Mouse (Mus musculus): ENCODE data around the gene Cdc34. TPM values are rescaled to one million over a fixed set of nuclear protein-coding genes. Genes with fewer than 3 reads are reported as not detected.

Gene Cdc34
- polyA plus RNA-seq, 1 experiment from 2014 or later, result 80.5 TPM

- H3K27me3 ChIP-seq (ENCODE audit: control insufficient read depth, insufficient read depth, low read depth, low read length), result no peaks in the 10 kb centered on the region
- no peak overlapping the region for H3K4me3 ChIP-seq (ENCODE audit: low read depth, low read length)
- H3K4me1 ChIP-seq (ENCODE audit: control insufficient read depth, low read depth, low read length), result no peaks in the 10 kb centered on the region
- no peak overlapping the region for H3K9ac ChIP-seq (ENCODE audit: low read depth, low read length)
- H3K9me3 ChIP-seq (replicated peaks; ENCODE audit: control insufficient read depth, low read length), result no peaks in the 10 kb centered on the region
- no peaks in the 10 kb centered on the region; the same call in 1 of the 2 replicates for H3K36me3 ChIP-seq (ENCODE audit: control insufficient read depth, insufficient read depth)
- no peak overlapping the region for H3K4me2 ChIP-seq (ENCODE audit: low read depth, low read length)
- 69% methylated on average over 13 of the region's 13 CpGs for whole genome bisulfite sequencing (ENCODE audit: insufficient replicate concordance)
- ATAC-seq (ENCODE audit: low read depth), result no peak
- no peak overlapping the region for H3K27ac ChIP-seq (ENCODE audit: low read length)
These were observed 47.5 kb downstream of the Cdc34 start for GRCm38 (mm10) chr10:79729357-79729965.

- H3K9me3 ChIP-seq (replicated peaks; ENCODE audit: control insufficient read depth, low read length), result no peaks in the 10 kb centered on the region
- no peak for ATAC-seq (ENCODE audit: low read depth)
- no peak overlapping the region for H3K4me3 ChIP-seq (ENCODE audit: low read depth, low read length)
- WGBS (ENCODE audit: insufficient replicate concordance), result 81% methylated on average over 1 of the region's 1 CpGs
- H3K36me3 ChIP-seq (ENCODE audit: control insufficient read depth, insufficient read depth), result peaks cover 17% of the 10 kb centered on the region
- H3K27ac ChIP-seq (ENCODE audit: low read length), result no peak overlapping the region
- H3K4me2 ChIP-seq (ENCODE audit: low read depth, low read length), result no peak overlapping the region
- H3K4me1 ChIP-seq (ENCODE audit: control insufficient read depth, low read depth, low read length), result no peaks in the 10 kb centered on the region
- H3K27me3 ChIP-seq (ENCODE audit: control insufficient read depth, insufficient read depth, low read depth, low read length), result no peaks in the 10 kb centered on the region
- H3K9ac ChIP-seq (ENCODE audit: low read depth, low read length), result no peak overlapping the region
These were observed 50.5 kb downstream of the Cdc34 start for GRCm38 (mm10) chr10:79732500-79732899.

GRCm38 (mm10) chr10:79733847-79734246, 51.9 kb downstream of the Cdc34 start:
- no peak overlapping the region for H3K27ac ChIP-seq (ENCODE audit: low read length)
- H3K27me3 ChIP-seq (ENCODE audit: control insufficient read depth, insufficient read depth, low read depth, low read length), result no peaks in the 10 kb centered on the region
- no peak for ATAC-seq (ENCODE audit: low read depth)
- H3K36me3 ChIP-seq (ENCODE audit: control insufficient read depth, insufficient read depth), result peaks cover 26% of the 10 kb centered on the region
- no peak overlapping the region for H3K4me2 ChIP-seq (ENCODE audit: low read depth, low read length)
- no peak overlapping the region for H3K4me3 ChIP-seq (ENCODE audit: low read depth, low read length)
- H3K4me1 ChIP-seq (ENCODE audit: control insufficient read depth, low read depth, low read length), result no peaks in the 10 kb centered on the region
- 90% methylated on average over 15 of the region's 15 CpGs for WGBS (ENCODE audit: insufficient replicate concordance)
- H3K9me3 ChIP-seq (replicated peaks; ENCODE audit: control insufficient read depth, low read length), result no peaks in the 10 kb centered on the region
- no peak overlapping the region for H3K9ac ChIP-seq (ENCODE audit: low read depth, low read length)

- H3K9me3 ChIP-seq (replicated peaks; ENCODE audit: control insufficient read depth, low read length), result no peaks in the 10 kb centered on the region
- 62% methylated on average over 48 of the region's 52 CpGs for WGBS (ENCODE audit: insufficient replicate concordance)
- no peak overlapping the region for H3K4me3 ChIP-seq (ENCODE audit: low read depth, low read length)
- H3K9ac ChIP-seq (ENCODE audit: low read depth, low read length), result no peak overlapping the region
- no peaks in the 10 kb centered on the region for H3K4me1 ChIP-seq (ENCODE audit: control insufficient read depth, low read depth, low read length)
- no peaks in the 10 kb centered on the region for H3K27me3 ChIP-seq (ENCODE audit: control insufficient read depth, insufficient read depth, low read depth, low read length)
- H3K27ac ChIP-seq (ENCODE audit: low read length), result no peak overlapping the region
- peaks cover 41% of the 10 kb centered on the region for H3K36me3 ChIP-seq (ENCODE audit: control insufficient read depth, insufficient read depth)
- no peak overlapping the region for H3K4me2 ChIP-seq (ENCODE audit: low read depth, low read length)
- ATAC-seq (ENCODE audit: low read depth), result no peak
These were observed 53.4 kb downstream of the Cdc34 start for GRCm38 (mm10) chr10:79735361-79735760.

- Histone ChIP-seq H3K27ac (ENCODE audit: low read length) (no peak overlapping the region), H3K27me3 (ENCODE audit: control insufficient read depth, insufficient read depth, low read depth, low read length) (no peaks in the 10 kb centered on the region), H3K9me3 (replicated peaks; ENCODE audit: control insufficient read depth, low read length) (no peaks in the 10 kb centered on the region), H3K4me2 (ENCODE audit: low read depth, low read length) (no peak overlapping the region), H3K4me1 (ENCODE audit: control insufficient read depth, low read depth, low read length) (no peaks in the 10 kb centered on the region), H3K36me3 (ENCODE audit: control insufficient read depth, insufficient read depth) (peaks cover 48% of the 10 kb centered on the region), H3K9ac (ENCODE audit: low read depth, low read length) (no peak overlapping the region), H3K4me3 (ENCODE audit: low read depth, low read length) (no peak overlapping the region)
- ATAC-seq (ENCODE audit: low read depth), result no peak
- WGBS (ENCODE audit: insufficient replicate concordance), result 82% methylated on average over 14 of the region's 14 CpGs
These were observed 54.7 kb downstream of the Cdc34 start for GRCm38 (mm10) chr10:79736706-79737105.

Other genes with a start within 250 kb of the Cdc34 start
- not detected in 2 replicates for gene Vmn2r83, start 213.5 kb upstream of the Cdc34 start, polyA plus RNA-seq (2015; fragmentation: Nextera tagmentation; extraction: Ambion mirVana)
- 24.2 and 26.0 TPM in 2 replicates for gene Plpp2, start 148.4 kb upstream of the Cdc34 start, polyA plus RNA-seq (2015; fragmentation: Nextera tagmentation; extraction: Ambion mirVana)
- gene Mier2, start 127.0 kb upstream of the Cdc34 start, polyA plus RNA-seq (2015; fragmentation: Nextera tagmentation; extraction: Ambion mirVana), result 10.6 and 11.6 TPM in 2 replicates
- not detected in 2 replicates for gene Theg, start 94.9 kb upstream of the Cdc34 start, polyA plus RNA-seq (2015; fragmentation: Nextera tagmentation; extraction: Ambion mirVana)
- not detected in 2 replicates for gene C2cd4c, start 68.2 kb upstream of the Cdc34 start, polyA plus RNA-seq (2015; fragmentation: Nextera tagmentation; extraction: Ambion mirVana)
- 0.06 and 0.08 TPM in 2 replicates for gene Shc2, start 44.3 kb upstream of the Cdc34 start, polyA plus RNA-seq (2015; fragmentation: Nextera tagmentation; extraction: Ambion mirVana)
- not detected in 2 replicates for gene Odf3l2, start 36.5 kb upstream of the Cdc34 start, polyA plus RNA-seq (2015; fragmentation: Nextera tagmentation; extraction: Ambion mirVana)
- gene Madcam1, start 17.6 kb upstream of the Cdc34 start, polyA plus RNA-seq (2015; fragmentation: Nextera tagmentation; extraction: Ambion mirVana), result 0.16 and 0.24 TPM in 2 replicates
- gene Tpgs1, start 12.8 kb upstream of the Cdc34 start, polyA plus RNA-seq (2015; fragmentation: Nextera tagmentation; extraction: Ambion mirVana), result 19.3 and 19.4 TPM in 2 replicates
- gene Gzmm, start 6.8 kb downstream of the Cdc34 start, polyA plus RNA-seq (2015; fragmentation: Nextera tagmentation; extraction: Ambion mirVana), result 0.15 and 0.22 TPM in 2 replicates
- 924 and 947 TPM in 2 replicates for gene Bsg, start 22.3 kb downstream of the Cdc34 start, polyA plus RNA-seq (2015; fragmentation: Nextera tagmentation; extraction: Ambion mirVana)
- not detected in 2 replicates for gene Hcn2, start 34.4 kb downstream of the Cdc34 start, polyA plus RNA-seq (2015; fragmentation: Nextera tagmentation; extraction: Ambion mirVana)
- 13.4 and 14.4 TPM in 2 replicates for gene Polrmt, start 64.4 kb downstream of the Cdc34 start, polyA plus RNA-seq (2015; fragmentation: Nextera tagmentation; extraction: Ambion mirVana)
- not detected in 2 replicates for gene Fgf22, start 72.9 kb downstream of the Cdc34 start, polyA plus RNA-seq (2015; fragmentation: Nextera tagmentation; extraction: Ambion mirVana)
- 17.4 and 26.2 TPM in 2 replicates for gene Rnf126, start 84.8 kb downstream of the Cdc34 start, polyA plus RNA-seq (2015; fragmentation: Nextera tagmentation; extraction: Ambion mirVana)
- gene Fstl3, start 95.1 kb downstream of the Cdc34 start, polyA plus RNA-seq (2015; fragmentation: Nextera tagmentation; extraction: Ambion mirVana), result 1.0 TPM in 2 replicates
- gene Prss57, start 108.8 kb downstream of the Cdc34 start, polyA plus RNA-seq (2015; fragmentation: Nextera tagmentation; extraction: Ambion mirVana), result 6.3 and 7.1 TPM in 2 replicates
- gene Palm, start 111.4 kb downstream of the Cdc34 start, polyA plus RNA-seq (2015; fragmentation: Nextera tagmentation; extraction: Ambion mirVana), result 7.9 and 8.0 TPM in 2 replicates
- gene Misp, start 138.8 kb downstream of the Cdc34 start, polyA plus RNA-seq (2015; fragmentation: Nextera tagmentation; extraction: Ambion mirVana), result 0.43 and 1.4 TPM in 2 replicates
- 112 and 124 TPM in 2 replicates for gene Ptbp1, start 172.2 kb downstream of the Cdc34 start, polyA plus RNA-seq (2015; fragmentation: Nextera tagmentation; extraction: Ambion mirVana)
- 96.8 and 106 TPM in 2 replicates for gene Prtn3, start 192.3 kb downstream of the Cdc34 start, polyA plus RNA-seq (2015; fragmentation: Nextera tagmentation; extraction: Ambion mirVana)
- 4.8 and 5.1 TPM in 2 replicates for gene Plppr3, start 192.4 kb downstream of the Cdc34 start, polyA plus RNA-seq (2015; fragmentation: Nextera tagmentation; extraction: Ambion mirVana)
- 204 and 208 TPM in 2 replicates for gene Elane, start 204.1 kb downstream of the Cdc34 start, polyA plus RNA-seq (2015; fragmentation: Nextera tagmentation; extraction: Ambion mirVana)
- gene Cfd, start 208.7 kb downstream of the Cdc34 start, polyA plus RNA-seq (2015; fragmentation: Nextera tagmentation; extraction: Ambion mirVana), result not detected in 2 replicates
- 14.7 and 15.3 TPM in 2 replicates for gene Med16, start 226.7 kb downstream of the Cdc34 start, polyA plus RNA-seq (2015; fragmentation: Nextera tagmentation; extraction: Ambion mirVana)
- 2.5 TPM in 1 of 2 replicates, not detected in the other for gene Gm26602, start 228.7 kb downstream of the Cdc34 start, polyA plus RNA-seq (2015; fragmentation: Nextera tagmentation; extraction: Ambion mirVana)
- 0.18 and 0.20 TPM in 2 replicates for gene Kiss1r, start 234.8 kb downstream of the Cdc34 start, polyA plus RNA-seq (2015; fragmentation: Nextera tagmentation; extraction: Ambion mirVana)
- 47.1 and 49.3 TPM in 2 replicates for gene R3hdm4, start 239.0 kb downstream of the Cdc34 start, polyA plus RNA-seq (2015; fragmentation: Nextera tagmentation; extraction: Ambion mirVana)
- 5.1 and 5.8 TPM in 2 replicates for gene Arid3a, start 244.8 kb downstream of the Cdc34 start, polyA plus RNA-seq (2015; fragmentation: Nextera tagmentation; extraction: Ambion mirVana)

All from liver, embryonic 16.5 days (tissue).